Mouse (Mus musculus) ES-Bruce4 (cell line): ENCODE measurements around the gene Armc6.

Source experiments
- CTCF ChIP-seq: IDR thresholded peaks from one replicate; pipeline ENCODE4 v1.8.1; 2011; ENCODE audit warnings: low read depth, low read length
- POLR2A ChIP-seq: IDR thresholded peaks from one replicate; pipeline ENCODE4 v1.8.1; 2011; ENCODE audit warnings: low read length; ENCODE audit not compliant: insufficient read depth

DNA sequence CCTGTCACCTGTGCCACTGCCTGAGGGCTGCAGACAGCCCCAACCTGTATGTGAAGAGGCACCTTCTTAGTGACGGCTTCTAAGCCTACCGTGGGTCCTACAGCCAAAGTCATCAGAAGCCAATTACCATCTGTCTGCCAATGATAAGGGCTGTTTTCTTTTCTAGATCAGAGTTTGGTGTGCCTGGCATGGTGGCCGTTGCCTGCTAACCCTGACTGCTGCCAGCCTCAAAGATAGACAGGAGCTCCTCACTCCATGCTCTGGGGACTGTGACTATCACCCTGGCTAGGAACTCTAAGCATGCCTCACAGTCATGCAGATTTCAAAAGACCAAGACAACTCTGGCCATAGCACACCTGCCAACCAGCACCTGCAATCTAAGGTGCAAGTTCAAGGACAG, 32.8 kb downstream of the Armc6 start:
- TF ChIP-seq CTCF (no peak), POLR2A (no peak)
